Mouse (Mus musculus): ENCODE data around the gene Sipa1.

The Sipa1 gene

DNA sequence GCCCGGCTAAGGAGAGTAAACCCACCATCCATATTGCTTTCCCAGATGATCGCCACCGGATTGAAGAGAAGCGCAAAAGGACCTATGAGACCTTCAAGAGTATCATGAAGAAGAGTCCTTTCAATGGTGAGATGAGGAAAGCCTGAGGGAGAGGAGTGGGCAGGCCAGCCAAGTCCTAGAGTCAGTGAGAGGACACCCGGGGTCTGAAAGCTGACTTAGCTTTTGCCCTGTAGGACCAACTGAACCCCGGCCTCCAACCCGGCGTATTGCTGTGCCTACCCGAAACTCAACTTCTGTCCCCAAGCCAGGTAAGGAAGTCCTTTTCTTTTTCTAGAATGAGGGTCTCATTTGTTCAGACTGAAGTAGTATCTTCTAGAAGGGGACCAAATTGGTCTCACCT lies 18.2 kb downstream of the Sipa1 start:
- no peak for DNase-seq (ENCODE audit: low read depth, low spot score)

DNA sequence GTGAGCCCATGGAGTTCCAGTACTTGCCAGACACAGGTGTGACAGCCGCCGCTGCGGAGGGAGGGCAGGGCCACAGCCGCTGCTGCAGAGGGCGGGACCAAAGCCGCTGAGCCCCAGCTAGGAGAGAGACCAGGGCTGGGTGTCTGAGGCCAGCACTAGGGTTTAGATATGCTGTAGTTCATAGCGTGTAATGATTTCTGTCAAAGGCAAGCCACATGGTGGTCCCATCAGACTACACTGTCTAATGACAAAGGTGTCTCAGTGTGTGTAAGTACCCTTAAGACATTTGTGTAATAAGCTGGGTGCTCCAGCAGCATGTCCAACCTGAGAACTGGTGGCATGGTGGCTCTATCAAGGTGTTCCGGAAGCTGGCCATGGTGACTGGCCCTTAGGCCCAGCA lies 21.9 kb downstream of the Sipa1 start:
- DNase-seq (ENCODE audit: low read depth, low spot score): no peak

GRCm38 (mm10) chr19:5641021-5641420 lies 22.5 kb downstream of the Sipa1 start:
- DNase-seq (ENCODE audit: low read depth, low spot score): no peak

DNA sequence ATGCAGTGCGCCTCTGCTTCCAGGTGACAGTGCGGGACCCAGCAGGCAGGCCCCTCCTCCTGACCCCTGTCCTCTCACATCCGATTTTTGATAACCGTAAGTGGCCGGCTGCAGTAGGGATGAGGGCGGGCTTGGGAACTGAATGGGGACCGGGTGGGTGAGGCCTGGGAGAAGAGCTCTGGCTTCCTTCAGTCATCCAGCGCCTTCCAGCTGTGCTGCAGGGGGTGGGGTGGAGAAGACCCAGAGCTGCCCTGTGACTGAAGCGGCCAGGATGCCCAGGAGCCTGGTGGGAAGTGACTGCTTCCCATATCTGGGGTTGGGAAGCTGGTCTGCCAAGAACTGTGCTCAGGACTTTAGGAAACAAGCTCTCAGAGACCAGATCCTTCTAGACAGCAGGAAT lies 23.2 kb downstream of the Sipa1 start:
- DNase-seq (ENCODE audit: low read depth, low spot score): no peak

GRCm38 (mm10) chr19:5638416-5639005 lies 25.0 kb downstream of the Sipa1 start:
- no peak for DNase-seq (ENCODE audit: low read depth, low spot score)

DNA sequence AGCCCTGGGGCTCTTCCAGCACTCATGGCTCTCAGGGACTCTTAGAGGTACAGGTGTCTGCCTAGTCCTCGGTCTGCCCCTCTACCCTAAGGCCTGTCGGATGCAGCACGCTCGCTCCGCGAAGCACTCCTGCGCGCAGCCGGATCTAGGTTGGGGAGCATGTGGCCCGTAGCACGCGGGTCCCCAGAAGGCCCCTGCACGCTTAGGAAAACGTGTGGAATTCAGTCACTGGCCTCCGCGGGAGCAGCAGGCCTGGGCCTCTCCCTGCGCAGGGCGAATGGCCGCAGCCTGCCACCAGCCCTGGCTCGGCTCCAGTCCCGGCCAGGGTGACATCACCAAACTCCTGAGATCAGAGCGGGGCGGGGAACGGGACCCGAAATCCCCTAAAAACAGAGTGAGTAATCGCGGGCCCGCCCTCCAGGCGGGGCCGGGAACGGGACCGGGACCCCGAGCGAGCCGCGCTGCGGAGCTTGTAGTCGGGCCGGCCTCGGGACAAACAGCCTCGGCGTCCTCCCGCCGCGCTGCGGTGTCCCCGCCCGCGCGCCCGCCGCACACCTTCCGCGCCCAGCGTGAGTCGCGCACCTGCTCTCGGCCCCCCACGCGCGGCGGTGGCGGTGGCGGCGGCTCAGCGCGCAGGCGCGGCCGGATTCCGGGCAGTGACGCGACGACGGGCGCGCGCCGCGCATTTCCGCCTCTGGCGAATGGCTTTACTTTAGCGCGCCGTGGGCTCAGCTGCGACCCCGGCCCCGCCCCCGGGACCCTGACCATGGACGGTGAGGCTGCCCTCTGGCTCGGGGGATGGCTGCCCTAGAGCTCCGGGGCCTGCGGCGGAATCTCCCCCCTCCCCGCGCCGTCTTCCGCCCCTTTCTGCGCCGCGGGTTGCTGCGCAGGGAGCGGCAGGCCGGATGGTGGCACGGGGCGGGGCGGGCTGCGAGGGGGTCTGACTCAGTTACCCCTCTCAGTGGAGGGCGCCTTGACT lies 26.1 kb downstream of the Sipa1 start, which contains the start of gene Rela:
TSS of gene Rela (plus strand) at position 415 of the 979 bp plus-strand sequence.
- peak; percentile 65 for DNase-seq (ENCODE audit: low read depth, low spot score)

DNA sequence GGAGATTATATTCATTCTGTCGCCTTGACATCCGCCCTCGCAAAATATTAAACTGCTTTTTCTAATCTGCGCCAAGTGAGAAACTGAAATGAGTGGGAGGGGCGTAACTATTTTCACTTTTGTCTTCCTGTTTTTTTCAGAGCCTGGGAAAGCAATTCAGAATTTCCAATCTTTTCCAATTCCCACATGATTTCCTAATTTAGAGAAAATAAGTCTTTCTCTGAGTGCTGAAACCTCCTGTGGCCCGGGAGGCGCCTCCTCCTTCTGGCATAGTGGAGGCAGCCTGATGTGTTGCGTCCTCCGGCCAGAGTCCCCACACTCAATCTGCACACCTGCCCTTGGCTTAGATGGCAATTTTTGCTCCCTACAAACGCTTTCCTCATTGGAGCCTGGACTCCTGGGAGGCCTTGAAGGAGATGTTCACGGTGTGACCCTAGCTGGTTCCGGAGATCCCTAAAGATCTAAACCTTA lies 26.9 kb downstream of the Sipa1 start:
- no peak for DNase-seq (ENCODE audit: low read depth, low spot score)

DNA sequence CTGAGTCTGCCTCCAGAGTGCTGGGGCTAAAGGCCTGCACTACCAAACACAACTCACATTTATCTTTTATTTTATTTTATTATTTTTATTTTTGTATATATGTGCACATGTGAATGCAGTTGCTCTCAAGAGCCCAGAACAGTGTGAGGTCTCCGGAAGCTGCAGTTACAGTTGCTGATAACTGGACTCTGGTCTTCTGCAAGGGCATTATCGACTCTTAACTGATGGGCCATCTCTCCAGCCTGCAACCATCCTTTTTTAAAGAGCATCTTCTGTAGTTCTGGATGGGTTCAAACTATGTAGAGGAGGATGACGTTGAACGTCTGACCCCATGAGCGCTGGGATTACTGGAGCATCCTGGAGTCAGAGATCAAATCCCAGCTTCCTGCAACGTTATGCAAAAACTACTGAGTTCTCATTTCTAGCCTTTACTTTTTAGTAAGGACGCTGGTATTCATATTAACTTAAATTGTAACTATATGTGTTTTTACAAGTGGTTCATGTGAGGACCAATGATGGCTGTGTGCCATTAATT lies 27.4 kb downstream of the Sipa1 start:
- DNase-seq (ENCODE audit: low read depth, low spot score): no peak

GRCm38 (mm10) chr19:5632120-5632519 lies 31.4 kb downstream of the Sipa1 start:
- DNase-seq (ENCODE audit: low read depth, low spot score): no peak

GRCm38 (mm10) chr19:5629907-5630306 lies 33.6 kb downstream of the Sipa1 start:
- DNase-seq (ENCODE audit: low read depth, low spot score): no peak

DNA sequence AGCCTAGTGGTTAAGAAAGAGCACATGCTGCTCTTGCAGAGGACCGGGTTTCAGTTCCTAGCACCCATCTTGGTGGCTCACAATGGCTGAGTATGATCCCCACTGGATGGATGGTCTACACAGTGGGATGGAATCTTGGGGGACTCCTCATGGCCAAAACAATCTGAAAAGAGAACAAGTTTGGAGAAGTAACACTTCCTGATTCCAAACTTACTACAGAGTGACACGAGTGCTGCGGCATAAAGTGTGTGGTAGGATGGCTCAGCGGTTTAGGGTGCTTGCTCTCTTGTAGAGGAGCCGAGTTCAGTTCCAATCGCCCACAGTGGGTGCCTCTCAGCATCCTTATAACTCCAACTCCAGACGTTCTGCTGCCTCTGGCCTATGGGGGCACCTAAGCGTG lies 38.2 kb downstream of the Sipa1 start:
- no peak for DNase-seq (ENCODE audit: low read depth, low spot score)

DNA sequence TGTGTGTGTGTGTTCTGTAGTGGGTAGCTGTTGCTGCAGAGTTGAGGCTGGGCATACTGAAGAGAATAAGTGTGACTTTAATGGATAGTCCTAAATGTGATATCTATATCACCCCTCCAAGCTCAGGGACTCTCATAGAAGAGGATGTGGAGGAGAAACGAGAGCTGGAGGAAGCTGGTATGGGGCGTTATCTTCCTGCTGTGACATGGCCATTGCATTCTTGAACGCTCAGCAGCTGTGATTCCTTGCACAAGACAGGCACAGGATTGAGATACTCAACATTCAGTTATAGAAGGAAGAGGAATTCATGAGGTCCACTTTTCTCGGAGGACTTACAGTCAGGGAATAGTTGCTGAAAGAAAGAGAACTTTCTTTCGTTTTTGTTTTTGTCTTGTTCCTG lies 41.6 kb downstream of the Sipa1 start:
- DNase-seq (ENCODE audit: low read depth, low spot score): no peak

DNA sequence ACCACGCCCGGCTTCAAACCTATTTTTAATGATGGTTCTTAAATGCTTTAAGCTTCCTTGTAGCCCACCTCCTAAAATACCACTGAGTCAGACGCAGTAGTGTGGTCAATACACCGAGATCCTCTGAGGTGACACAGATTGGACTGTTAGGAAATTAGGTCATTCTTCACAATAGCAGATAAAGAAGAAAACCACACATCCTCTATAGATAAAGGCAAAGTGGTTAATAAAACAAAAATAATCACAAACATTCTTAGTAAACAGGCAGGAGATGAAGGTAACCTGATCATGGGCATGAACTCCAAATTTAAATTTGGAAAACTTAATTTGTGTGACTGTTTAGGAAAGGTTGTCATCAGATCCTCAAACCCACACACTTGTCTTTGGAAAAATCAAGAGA lies 43.5 kb downstream of the Sipa1 start:
- no peak for DNase-seq (ENCODE audit: low read depth, low spot score)

- DNase-seq (ENCODE audit: low read depth, low spot score): no peak
Measured at GRCm38 (mm10) chr19:5614953-5615352, 48.6 kb downstream of the Sipa1 start.

- no peak for DNase-seq (ENCODE audit: low read depth, low spot score)
Measured at GRCm38 (mm10) chr19:5612762-5613411, 50.6 kb downstream of the Sipa1 start.

DNA sequence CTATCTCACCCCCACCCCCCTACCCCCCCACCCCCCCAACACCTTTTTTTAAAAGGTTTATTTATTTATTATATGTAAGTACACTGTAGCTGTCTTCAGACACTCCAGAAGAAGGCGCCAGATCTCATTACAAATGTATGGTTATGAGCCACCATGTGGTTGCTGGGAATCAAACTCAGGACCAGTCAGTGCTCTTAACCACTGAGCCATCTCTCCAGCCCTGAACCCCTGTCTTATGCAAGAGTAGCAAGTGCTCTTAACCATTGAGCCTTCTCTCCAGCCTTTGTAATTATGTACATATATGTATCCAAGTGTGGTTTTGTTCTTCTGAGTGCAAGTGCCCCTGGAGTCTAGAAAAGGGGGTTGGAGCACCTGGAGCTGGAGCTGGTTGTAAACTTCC lies 51.5 kb downstream of the Sipa1 start:
- DNase-seq (ENCODE audit: low read depth, low spot score): no peak

GRCm38 (mm10) chr19:5609547-5610404 lies 53.7 kb downstream of the Sipa1 start, which contains the start of gene Kat5:
TSS of gene Kat5 (minus strand) at chr19:5610237.
- DNase-seq (ENCODE audit: low read depth, low spot score): peak; percentile 90

DNA sequence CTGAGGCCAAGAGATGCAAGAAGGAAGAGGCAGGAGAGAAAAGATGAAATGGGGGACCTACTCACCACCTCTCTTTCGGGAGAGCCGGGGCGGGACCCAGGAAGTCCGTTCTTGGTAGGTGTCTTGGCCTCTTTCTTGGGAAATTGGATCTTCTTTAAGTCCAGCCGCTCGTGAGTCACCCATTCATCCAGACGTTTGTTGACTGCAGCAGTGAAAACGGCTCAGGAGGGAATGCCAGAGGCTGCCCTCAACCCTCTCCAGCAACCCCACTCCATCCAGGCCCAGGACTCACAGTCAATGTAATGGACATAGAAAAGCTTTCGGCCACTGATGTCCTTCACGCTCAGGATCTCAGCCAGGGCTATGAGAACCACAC lies 54.3 kb downstream of the Sipa1 start:
- DNase-seq (ENCODE audit: low read depth, low spot score): no peak

- no peak for DNase-seq (ENCODE audit: low read depth, low spot score)
Measured at GRCm38 (mm10) chr19:5608707-5609106, 54.8 kb downstream of the Sipa1 start.

DNA sequence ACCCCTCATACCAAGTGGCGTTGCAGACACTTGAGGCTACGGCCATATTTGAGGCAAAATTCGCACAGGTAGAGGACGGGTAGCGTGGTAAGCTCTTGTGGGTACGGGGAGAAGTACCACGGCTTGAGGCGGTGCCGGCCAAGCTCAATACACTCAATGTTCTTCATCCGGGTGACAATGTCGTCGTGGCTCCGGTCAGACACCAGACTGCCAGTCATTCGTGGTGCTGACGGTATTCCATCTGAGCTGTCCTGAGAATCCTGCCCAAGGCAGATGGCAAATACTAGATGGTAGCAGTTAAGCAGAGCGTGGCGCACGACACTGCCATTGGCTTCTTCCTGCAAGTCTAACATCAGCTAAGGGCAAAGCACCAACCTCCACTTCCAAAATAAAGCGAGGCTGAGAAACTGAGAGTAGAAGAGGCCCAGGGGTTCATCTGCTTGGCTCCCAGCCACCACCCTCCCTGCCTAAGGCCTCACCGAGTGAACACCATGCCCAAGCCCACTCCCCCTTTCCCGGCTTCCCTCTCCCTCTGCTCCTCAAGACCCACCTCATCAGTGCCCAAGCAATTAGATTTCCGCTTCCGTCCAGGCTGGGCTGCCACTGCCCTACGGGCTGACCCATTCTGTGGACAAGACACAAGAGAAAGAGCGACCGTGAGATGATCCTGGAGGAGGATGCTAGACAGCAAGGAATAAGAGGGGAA lies 55.6 kb downstream of the Sipa1 start:
- no peak for DNase-seq (ENCODE audit: low read depth, low spot score)

All from embryo, embryonic 11.5 days (tissue).